Mouse (Mus musculus) testis, postnatal 14 days (tissue): ENCODE results near the gene Agfg2.
"Not testable (repeated sequence)": the region's sequence is repeated elsewhere in the genome, so short reads cannot be mapped to it uniquely, and the experiment has no call there.

Experiments used
- DNase-seq: peaks from one replicate; pipeline ENCODE4 v3.0.0; 2021; ENCODE audit warnings: low spot score

Gene Agfg2

DNA sequence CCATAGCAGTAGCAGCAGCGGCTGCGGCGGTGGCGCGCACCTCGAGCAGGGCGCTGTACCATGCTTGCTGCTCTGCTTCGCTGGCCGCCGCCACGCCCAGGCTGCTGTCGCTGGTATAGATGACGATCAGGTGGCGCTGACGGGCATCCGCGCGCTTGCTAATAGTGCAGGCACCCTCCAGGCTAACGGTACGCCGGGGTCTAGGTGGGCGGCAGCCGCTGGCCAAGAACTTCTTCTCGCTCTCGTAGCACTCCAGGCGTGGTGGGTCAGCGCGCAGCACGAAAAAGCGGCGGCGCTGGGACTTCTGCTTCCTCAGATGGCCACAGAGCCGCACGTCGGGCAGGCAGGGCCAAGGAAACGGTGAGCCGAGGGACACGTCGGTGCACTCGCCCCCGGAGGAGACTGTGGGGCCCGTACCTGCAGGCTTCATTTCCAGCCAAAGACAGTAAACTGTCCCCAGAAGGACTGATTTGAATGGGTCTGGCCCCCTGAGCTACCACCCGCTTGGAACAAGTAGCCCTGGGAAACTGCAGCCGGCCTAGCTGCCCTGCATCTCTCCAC, 39.4 kb downstream of the Agfg2 start:
- DNase-seq: no peak

DNA sequence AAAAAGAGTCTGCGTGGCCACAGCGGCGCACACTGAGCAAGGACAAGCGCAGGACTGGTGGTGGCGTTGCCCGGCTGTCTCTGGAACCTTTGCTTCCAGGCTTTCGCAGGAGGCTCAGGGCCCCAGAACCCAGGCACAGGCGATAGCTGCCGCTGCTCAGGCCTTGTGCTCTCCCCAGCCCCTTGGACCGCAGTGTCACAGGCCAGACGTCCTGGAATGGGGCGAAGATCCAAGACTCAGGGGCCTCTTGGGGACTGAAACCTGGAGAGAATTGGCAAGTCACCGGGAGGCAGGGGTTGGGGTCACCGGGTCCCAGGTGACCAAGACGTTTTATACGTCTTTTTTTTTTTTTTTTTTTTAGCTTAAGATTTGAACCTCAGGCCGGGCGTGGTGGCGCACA, 40.0 kb downstream of the Agfg2 start:
- no peak for DNase-seq

DNA sequence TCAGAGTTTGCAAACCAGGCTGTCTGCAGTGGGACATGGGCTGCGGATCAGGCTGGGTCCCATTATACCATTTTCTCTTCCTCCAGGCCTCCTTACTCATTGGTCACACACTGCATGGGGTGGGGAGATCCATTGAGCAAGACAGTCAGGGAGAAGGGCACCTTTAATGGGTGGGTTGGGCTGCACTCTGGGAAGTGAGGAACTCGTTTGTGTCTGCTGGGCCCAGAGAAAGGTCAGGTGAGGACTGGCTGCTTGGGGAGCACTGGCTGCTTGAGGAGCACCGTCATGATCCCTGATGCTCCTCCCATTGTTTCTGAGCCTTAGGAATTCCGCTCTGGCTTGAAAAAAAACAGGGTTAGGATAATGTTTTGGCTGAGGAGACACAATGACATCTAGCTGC, 41.6 kb downstream of the Agfg2 start:
- no peak for DNase-seq

DNA sequence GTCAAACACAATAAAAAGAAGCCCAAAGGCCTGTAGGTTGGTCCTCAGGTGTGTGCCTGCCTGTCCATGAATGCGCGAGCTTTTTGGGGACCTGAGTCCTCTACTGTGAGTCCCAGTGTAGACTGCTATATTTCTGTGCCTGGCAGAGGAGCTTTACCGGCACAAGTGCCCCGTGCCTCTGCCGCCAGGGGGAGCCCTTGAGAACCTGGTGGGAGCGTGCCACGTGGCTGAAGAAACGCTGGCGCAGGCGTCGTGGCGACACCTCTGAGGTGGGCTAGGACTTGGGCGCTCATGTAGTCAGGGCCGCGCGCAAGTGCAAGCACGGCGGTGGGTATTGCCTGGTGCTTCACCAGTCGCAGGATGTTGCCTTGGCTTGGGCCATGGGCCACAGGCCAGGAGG, 43.5 kb downstream of the Agfg2 start, which contains the start of gene Sap25:
TSS of gene Sap25 (plus strand) at position 281 of the 400 bp plus-strand sequence.
- DNase-seq: peak; percentile 76

DNA sequence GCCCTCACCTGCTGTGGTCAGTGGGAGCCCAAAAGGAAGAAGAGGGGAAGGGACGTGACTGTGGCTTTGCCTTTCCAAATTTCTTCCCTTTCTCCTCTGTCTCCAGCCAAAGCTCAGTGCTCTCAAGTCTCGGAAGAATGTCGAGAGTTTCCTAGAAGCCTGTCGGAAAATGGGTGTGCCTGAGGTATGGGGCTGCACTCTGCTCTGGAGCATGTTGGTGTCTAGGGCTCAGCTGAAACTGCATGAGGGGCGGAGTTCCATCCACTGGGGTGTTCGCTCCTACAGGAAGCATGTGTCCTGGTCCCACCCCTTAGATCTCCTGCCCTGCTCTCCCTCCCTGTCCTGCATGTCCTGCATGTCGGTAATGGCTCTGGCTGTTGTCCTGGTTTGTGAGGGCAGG, 45.1 kb downstream of the Agfg2 start:
- no peak for DNase-seq

DNA sequence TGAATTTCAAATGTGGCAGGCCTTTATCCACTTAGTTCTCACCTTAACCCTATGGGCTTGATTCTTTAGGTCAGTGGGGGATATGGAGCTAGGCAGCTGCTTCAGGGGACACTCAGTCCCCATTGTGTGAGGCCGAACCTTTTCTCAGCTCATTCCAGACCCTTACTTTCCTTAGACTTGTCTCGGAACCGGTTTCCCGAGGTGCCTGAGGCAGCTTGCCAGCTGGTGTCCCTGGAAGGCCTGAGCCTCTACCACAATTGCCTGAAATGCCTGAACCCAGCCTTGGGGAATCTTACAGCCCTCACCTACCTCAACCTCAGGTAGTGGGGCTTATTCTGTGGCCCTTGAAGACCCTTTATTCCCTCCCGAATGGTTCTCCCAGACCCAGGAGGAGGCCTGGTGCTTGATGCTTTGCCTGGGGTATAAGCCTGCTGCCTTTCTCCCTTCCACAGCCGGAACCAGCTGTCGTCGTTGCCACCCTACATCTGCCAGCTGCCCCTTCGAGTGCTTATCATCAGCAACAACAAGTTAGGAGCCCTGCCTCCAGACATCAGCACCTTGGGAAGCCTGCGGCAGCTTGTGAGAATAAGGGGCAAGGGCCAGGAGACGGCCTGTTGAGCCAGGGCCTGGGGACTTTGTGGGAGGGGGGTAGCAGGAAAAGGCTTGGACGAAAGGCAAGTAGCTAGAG, 51.0 kb downstream of the Agfg2 start:
- DNase-seq: no peak

DNA sequence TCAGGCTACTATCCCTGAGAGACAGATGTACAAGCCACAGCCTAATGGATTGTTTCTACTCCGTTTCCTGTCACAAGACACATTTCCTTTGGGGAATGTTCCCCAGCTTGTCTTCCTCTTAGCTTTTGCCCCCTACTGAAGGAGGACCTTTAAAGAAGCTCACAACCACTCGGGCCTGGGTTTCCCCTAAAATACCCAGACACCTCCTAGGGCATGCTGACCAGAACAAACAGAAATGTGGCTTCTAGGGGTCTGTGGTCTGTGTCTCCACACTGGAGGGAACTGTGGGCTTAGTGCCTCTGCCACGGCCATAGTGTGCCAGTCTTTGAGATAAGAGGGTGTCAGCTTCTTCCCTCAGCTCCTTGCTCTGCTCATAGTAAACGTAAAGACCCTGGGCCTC, 52.9 kb downstream of the Agfg2 start:
- DNase-seq: no peak

DNA sequence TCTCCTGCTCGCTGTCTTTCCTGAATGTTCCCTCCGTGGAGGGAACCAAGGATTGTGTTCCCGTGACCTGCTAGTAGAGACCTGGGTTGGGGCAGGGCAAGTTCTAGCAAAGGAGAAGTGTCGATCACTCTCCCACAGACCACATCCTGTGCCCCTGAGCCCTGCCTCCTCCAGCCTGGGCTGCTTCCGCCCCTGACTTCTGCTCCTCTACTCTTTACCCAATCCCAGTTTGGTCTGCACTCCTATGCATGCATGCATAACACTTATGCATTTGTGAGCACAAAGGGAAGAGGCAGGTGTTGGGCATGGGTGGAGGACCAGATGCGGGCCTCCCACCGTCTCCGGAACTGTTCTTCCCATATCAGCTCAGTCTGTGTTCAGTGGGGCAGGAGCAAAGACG, 53.4 kb downstream of the Agfg2 start:
- no peak for DNase-seq

DNA sequence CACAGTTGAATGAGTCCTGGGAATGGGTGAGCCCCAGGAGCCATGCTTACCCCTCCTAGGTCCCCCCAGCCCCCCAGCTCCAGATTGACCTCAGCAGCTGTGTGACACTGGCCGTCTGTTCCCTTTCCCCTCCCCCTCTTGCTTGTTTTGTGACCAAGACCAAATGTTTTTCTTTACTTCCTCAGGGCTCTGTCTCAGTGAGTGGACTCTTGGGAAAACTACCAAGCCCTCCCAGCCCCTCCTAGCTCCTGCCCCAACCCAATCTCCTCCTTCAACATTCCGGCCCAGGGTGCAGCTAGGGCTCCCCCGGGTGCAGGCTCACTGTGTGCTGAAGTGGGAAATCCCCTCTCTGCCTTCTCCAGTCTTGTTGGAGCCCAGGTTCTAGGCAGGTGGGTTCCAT, 53.9 kb downstream of the Agfg2 start:
- DNase-seq: no peak

DNA sequence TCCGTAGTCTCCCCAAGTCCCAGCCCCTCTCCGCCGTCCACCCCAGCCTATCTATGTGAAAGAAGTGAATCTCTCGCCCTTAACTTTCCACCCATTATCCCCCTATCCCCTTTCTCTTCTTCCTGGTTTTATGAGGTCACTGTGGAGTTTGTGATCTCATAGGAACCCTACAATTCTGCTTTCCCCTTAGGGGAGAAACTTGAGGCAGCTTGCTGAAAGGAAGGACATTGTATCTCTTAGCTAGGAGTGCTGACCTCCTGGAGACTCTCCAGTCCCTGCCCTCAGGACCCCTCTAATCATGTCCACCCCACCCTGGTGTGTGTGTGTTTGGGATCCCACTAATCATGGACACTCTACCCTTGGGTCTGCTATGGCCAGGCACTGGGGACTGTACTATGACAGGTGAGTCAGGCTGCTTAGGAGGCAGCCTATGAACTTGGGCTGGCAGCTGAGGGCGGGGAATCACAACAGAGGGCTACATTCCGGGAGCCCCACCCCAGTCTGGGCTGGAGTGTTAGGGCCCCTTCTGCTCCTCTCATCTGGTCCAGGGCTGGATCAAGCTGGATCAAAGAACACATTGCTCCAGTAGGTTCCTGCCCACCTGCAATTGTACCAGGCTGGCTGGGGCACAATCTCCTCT, 54.5 kb downstream of the Agfg2 start:
- DNase-seq: no peak

DNA sequence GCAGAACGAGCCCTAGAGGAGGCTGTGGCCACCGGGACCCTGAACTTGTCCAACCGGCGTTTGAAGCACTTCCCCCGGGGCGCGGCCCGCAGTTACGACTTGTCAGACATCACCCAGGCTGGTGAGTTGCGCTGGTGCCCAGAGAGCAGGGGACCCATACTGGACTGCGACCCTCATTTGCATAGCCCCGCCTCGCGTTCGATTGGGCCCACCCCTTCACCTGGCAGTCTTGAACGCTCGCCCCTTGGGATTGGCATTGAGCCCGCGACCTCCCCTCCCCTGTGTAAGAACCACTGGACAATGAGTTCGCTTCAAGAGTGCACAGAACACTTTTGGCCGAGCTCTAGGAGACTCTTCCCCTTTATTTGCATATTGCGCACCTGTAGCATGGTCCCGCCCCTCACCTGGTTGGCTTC, 55.2 kb downstream of the Agfg2 start:
- peak; percentile 88 for DNase-seq

DNA sequence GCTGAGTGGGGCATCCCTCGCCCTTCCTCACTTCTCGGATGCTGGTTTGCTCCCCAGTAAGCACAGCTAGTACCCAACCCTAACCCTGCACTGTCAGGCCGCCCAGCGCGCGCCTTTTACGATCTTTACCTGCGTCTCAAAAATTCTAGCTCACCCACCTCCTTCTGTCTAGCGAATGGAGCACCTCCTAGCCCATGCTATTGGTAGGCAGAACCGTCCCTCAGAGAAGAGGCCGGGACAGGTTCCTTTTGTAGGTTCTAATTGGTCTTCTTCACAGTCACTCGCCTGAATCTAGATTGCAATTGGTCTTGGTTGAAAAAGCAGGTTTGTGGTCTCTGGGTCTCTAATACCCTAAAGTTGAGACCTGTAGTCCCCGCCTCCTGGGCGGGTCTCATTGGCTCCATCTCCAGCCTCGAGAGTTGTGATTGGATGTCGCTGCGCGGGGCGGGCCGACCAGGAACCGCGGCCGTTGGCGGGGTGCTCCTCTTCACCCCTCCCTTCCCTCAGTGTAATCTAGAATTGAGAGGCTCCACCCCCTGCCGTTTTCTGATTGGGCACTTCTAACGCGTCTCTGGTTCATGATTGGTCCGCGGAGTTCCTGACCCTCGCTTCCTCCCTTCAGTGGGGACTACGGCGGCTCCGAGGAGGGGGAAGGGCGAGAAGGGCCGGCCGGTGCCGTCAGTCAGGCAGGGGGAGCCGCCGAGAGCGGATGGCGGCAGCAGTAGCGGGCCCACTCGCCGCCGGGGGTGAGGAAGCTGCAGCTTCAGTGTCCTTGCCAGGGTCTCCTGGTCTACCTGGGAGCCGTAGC, 55.8 kb downstream of the Agfg2 start, which contains the start of the genes Fbxo24, Lrch4 and Gm20605:
TSS of gene Fbxo24 (minus strand) at position 505 of the 808 bp plus-strand sequence.
TSS of gene Lrch4 (plus strand) at position 624 of the 808 bp plus-strand sequence.
TSS of gene Gm20605 (plus strand) at position 678 of the 808 bp plus-strand sequence.
- DNase-seq: peak; percentile 100

DNA sequence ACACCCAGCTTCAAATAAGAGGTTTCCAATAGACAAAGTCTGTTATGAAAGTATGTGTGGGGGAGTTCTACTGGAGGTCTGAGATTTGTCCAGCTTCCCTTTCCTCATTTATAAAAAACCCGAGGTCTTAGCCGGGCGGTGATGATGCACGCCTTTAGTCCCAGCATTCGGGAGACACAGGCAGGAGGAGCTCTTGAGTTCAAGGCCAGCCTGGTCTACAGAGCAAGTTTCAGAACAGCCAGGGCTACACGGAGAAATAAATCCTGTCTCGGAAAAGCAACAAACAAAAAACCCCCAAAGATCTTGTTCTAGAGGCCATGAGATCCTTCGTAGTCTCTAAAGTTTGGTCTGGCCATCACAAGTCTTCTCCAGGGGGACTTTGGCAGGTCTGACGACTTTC, 56.5 kb downstream of the Agfg2 start:
- DNase-seq: no peak

DNA sequence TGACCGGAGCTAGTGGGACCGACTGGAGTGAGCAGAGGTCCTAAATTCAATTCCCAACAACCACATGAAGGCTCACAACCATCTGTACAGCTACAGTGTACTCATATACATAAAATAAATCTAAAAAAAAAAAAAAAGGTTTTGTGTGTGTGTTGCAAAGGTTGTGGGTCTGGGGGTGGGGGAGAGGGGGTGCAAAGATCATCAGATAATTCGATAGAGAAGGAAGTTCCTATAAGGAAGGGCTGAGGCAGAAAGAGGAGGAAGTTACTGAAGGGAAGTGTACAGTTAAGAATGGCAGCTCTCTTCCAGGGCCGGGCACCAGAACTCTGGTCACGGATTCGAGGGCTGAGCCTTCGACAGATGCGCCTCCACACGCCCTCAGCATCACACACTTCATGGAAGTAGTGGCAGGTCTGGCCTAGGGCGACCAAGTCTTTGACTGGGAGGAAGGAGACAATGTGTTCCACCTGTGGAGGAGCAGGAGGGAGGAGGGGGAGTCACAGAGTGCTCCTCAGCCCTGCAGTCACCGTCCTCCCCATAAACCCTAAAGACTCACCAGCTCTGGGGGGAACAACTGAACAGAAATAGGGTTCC, 60.5 kb downstream of the Agfg2 start:
- no peak for DNase-seq

DNA sequence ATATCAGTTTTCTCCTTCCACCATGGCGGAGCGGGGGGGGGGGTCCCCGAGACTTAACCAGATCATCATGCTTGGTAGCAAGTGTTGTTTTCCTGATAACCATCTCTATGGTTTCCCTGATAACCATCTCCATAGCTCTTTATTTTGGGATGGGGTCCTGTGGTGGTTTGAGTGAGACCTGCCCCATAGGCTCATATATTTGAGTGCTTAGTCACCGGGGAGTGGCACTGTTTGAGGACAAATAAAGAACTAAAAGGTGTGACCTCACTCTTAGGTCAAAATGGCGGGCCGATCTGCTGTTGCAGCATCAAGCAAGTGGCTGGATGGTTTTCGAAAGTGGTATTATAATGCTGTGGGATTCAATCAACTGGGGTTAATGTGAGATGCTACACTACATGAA, 69.2 kb downstream of the Agfg2 start:
- DNase-seq: no peak

DNA sequence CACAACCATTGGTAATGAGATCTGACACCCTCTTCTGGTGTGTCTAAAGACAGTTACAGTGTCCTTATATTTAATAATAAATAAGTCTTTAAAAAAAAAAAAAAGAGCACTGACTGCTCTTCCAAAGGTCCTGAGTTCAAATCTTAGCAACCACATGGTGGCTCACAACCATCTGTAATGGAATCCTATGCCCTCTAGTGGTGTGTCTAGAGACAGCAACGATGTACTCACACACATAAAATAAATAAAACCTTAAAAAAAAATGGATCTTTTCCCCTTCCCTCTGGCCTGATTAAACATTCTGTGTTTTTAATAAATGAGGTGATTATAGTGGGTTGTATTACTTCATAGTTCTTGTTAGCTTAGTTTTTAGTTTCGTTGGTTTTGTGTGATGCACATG, 69.6 kb downstream of the Agfg2 start:
- DNase-seq: not testable (repeated sequence)

DNA sequence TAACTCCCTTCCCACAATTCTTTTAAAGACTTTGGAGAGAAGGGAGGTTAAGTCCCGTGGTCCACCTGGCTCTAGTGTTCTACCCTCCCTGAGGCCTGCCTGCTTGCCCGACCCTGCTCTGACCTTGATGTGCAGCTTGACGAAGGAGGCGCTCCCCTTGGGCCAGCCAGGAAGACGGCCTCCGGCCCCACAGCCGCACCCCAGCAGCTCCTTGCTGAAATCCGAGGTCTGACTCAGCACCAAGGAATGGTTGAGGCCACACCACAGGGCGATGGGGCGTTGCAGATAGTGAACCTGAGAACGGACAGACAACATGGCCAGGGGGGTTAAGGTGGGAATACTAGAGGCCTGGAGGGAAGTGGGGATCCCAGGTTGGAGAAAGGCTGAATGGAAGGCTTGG, 71.0 kb downstream of the Agfg2 start, which contains the start of gene Pcolce:
TSS of gene Pcolce (minus strand) at position 235 of the 400 bp plus-strand sequence.
- no peak for DNase-seq

DNA sequence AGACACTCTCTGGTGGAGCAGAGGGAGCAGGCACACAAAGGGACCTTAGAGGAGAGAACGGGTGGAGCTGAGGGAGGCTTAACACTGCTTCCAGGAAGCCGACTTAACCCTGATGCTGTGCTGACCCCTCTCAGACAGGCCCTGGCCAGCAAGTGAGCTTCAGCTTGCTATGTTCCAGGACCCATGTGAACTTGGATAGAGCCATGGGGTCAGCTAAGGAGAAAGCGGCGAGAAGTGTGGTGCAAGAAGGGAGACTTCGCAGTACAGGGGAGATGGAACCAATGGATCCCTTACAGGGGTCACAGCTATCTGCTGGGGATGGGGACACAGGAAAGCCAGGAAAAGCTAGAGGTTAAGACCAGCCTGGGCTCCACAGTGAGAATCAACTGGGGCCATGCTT, 71.5 kb downstream of the Agfg2 start:
- no peak for DNase-seq

DNA sequence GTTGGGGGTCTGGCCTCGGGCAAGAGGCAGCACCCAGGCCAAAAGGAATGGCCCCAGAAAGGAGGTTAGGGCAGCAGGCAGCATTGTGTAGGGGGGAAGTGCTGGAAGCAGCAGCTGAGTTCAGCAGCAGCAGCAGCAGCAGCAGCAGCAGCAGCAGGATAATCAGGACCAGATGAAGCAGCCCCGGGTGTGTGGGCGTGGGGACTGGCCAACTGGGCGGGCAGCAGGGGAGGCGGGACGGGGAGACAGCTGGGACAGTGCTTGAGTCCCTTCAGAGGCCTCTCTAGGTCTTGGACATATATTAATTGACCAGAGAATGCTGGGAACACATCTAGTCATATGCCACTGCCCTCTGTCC, 73.3 kb downstream of the Agfg2 start:
- DNase-seq: peak; percentile 53

DNA sequence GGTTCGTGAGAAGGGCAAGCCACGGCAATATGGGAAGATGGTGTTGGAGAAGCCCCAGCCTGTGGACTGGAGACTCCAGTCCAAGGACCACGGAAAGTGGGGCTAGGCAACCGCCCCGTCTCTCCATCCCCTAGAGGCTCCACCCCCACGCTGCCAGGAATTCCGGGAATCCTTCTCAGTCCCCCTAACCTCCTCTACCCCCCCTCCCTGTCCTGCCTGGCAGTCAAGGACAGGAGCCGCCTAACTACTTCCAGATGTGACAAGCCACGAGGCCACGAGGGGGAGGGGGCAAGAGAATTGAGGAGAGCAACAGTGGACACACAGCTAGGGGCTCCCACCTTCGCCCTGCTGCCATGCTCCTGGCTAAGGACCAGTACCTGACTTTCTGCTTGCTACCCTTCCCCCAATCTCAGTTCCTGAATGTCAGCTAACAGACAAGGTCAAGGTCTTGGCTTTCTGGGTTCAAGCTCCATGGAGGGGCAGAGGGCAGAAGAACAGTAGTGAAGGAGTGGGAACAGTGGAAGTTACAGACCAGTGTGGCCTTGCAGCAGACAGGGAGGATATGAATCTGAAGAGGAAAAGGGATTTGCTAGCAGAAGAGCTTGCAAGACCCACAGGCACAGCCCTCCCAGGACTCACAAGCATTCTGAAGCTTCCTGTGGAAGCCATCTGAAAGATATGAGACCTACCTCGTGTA, 73.8 kb downstream of the Agfg2 start:
- DNase-seq: peak; percentile 70

DNA sequence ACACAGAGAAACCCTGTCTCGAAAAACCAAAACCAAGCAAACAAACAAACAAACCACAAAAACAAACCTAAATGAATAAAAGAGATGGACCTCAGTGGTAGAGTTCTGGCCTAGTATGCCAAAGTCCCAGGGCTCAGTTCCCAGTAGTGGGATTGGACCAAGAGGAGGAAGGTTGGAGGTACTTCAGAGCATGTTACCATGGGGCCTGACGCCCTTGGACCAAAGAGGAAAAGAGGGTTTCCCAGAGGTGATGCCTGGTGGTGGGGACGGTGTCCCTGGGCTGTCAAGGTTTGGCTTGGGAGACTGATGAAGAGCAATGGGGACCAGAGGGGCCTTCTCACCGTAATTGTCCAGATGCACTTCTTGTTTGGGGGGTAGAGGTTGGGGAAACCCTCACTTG, 74.5 kb downstream of the Agfg2 start:
- DNase-seq: no peak
